Mouse (Mus musculus): ENCODE data around the gene Rbpjl. TPM values are rescaled to one million over a fixed set of nuclear protein-coding genes. Genes with fewer than 3 reads are reported as not detected.

The Rbpjl gene
- polyA plus RNA-seq, 1 experiment from 2014 or later: 0.42 TPM

DNA sequence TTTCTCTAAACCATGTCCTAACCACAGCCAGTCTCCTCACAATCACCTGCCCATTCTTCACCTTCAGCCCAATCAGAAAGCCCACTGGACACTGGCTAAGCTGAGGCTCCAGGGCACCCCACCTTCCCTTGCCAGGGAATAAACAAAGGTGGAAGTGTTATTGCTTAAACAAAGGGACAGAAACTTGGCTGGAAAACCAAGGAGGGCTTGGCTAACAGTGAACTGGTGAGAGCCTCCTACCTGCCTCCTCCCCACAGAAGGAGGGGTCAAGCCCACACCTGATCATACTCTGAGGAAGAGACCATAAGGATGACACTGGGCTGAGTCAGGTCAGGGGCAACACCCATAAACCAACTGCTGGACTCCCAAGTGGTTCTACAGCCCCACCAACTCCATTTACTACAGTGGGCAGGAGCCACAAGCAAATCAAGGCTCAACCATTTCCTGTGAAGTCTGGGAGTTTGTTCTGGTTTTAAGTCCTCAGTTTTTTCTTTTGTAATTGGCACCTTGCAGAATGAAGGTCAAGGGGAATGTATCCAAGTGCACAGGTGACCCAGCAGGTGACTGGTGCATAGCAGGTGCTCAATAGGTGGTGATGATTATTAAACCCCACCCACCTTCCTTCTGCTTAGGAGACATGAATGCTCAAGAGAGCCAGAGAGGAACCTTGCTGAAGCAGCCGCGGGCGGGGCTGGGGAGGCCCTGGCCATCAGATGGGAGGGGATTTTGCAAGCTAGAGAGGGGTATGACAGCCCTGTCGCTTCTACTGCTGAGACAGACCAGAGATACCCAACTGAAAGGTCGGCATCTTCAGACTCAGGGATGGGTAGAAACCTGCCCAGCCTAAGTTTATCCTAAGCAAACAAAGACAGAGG lies 32.5 kb downstream of the Rbpjl start:
- H3K27me3 ChIP-seq (replicated peaks; ENCODE audit: control insufficient read depth, insufficient read depth, low read length): no peaks in the 10 kb centered on the region
- H3K4me1 ChIP-seq (ENCODE audit: control insufficient read depth, insufficient read depth, low read length): peaks cover 84% of the 10 kb centered on the region
- H3K4me2 ChIP-seq (ENCODE audit: low read depth, low read length): peak overlapping the region; percentile 23; the same call in 1 of the 2 replicates
- H3K9ac ChIP-seq (ENCODE audit: low read depth, low read length): no peak overlapping the region
- WGBS: 38% methylated on average over 5 of the region's 5 CpGs
- H3K36me3 ChIP-seq (ENCODE audit: control insufficient read depth, insufficient read depth, low read length): no peaks in the 10 kb centered on the region
- peak overlapping the region; percentile 81 for H3K27ac ChIP-seq (replicated peaks; ENCODE audit: low read depth, low read length)
- no peaks in the 10 kb centered on the region for H3K9me3 ChIP-seq (ENCODE audit: control insufficient read depth, low read length)
- DNase-seq (ENCODE audit: low spot score) (no peak), ATAC-seq (ENCODE audit: low read depth) (no peak)
- H3K4me3 ChIP-seq (ENCODE audit: low read depth, low read length): no peak overlapping the region

DNA sequence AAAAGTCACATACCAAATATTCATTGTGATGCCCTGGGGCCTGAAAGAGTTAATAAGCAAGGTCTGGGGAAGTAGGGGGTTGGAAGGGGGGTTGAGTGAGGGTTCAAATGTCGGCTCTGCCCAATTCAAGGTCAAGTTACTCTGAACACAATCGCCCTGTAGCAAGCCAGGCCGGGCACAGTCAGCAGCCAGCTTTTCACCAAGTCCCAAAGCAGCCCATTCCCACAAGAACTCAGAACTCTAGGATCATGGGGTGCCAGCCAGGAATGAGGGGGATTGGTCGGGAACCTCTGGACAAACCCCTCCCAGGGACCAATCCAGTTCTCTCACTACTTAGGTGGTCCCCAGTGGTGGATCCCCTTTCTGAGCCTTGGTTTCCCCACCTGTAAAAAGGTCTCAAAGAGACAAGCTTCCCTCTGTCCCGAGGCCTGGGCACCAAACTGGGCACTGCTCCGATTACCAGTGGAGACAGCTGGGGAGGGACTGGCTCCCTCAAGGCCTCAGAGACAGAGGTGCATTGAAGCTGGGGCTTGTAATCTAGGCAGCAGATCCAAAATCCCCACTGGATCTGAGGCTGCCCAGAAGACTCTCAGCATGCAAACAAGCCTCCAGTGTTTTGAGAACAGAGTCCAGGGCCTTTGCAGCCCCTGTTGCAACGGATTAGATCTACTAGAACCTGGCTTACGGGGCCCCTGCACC lies 33.4 kb downstream of the Rbpjl start:
- ATAC-seq (ENCODE audit: low read depth) (no peak), DNase-seq (ENCODE audit: low spot score) (peak; percentile 30)
- 15% methylated on average over 8 of the region's 8 CpGs for WGBS
- H3K27ac ChIP-seq (replicated peaks; ENCODE audit: low read depth, low read length): peak overlapping the region; percentile 81
- H3K4me2 ChIP-seq (ENCODE audit: low read depth, low read length): peak overlapping the region; percentile 23
- H3K4me1 ChIP-seq (ENCODE audit: control insufficient read depth, insufficient read depth, low read length): peaks cover 83% of the 10 kb centered on the region
- H3K36me3 ChIP-seq (ENCODE audit: control insufficient read depth, insufficient read depth, low read length): no peaks in the 10 kb centered on the region
- H3K27me3 ChIP-seq (replicated peaks; ENCODE audit: control insufficient read depth, insufficient read depth, low read length): no peaks in the 10 kb centered on the region
- no peak overlapping the region for H3K4me3 ChIP-seq (ENCODE audit: low read depth, low read length)
- peak overlapping the region; percentile 8; the same call in 1 of the 2 replicates for H3K9ac ChIP-seq (ENCODE audit: low read depth, low read length)
- H3K9me3 ChIP-seq (ENCODE audit: control insufficient read depth, low read length): no peaks in the 10 kb centered on the region

DNA sequence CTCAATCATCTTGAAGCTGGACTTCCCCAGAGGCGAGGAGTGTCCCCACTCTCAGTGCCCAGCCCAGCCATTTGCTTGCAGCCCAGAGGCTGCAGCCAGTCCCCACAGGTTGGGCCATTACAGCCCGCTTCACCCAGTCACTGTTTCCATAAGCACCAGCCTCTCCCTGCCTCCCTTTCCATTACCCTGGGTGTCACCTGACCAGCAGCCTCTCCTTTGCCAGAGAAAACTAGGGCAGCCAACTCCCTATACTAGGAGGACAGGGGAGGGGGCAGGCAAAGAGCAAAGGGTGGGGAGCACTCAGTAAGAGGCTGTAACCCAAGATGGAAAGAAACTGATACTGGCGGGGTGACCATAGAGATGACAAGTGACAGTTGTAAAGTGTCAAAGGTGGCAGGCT lies 34.0 kb downstream of the Rbpjl start:
- H3K4me3 ChIP-seq (ENCODE audit: low read depth, low read length): no peak overlapping the region
- ATAC-seq (ENCODE audit: low read depth) (0 out of 2 replicates have a peak, but pooled peaks have one; percentile 9), DNase-seq (ENCODE audit: low spot score) (peak; percentile 36)
- peak overlapping the region; percentile 81 for H3K27ac ChIP-seq (replicated peaks; ENCODE audit: low read depth, low read length)
- H3K4me1 ChIP-seq (ENCODE audit: control insufficient read depth, insufficient read depth, low read length): peaks cover 82% of the 10 kb centered on the region
- no peaks in the 10 kb centered on the region for H3K9me3 ChIP-seq (ENCODE audit: control insufficient read depth, low read length)
- H3K27me3 ChIP-seq (replicated peaks; ENCODE audit: control insufficient read depth, insufficient read depth, low read length): no peaks in the 10 kb centered on the region
- peak overlapping the region; percentile 15; the same call in 1 of the 2 replicates for H3K4me2 ChIP-seq (ENCODE audit: low read depth, low read length)
- H3K9ac ChIP-seq (ENCODE audit: low read depth, low read length): peak overlapping the region; percentile 8; the same call in 1 of the 2 replicates
- no peaks in the 10 kb centered on the region for H3K36me3 ChIP-seq (ENCODE audit: control insufficient read depth, insufficient read depth, low read length)
- WGBS: 54% methylated on average over 3 of the region's 3 CpGs

DNA sequence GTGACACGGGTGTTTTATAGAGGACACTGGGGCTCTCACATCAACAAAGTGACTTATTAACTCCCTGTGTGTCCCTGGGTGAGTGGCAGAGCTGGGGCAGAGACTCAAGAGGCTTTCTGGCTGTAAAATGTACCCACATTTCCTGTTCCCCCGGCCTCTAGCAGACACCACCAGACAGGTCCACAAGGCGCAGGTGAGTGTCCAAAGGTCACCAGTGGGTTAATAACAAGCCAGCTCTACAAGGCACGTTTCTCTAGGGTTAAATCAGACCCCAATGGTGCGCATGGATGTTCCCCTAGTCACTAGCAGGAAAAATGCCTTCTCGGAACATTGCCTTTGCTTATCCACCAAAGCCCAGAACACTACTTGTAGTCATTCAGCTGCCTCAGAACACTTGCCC lies 34.8 kb downstream of the Rbpjl start:
- Histone ChIP-seq H3K4me3 (ENCODE audit: low read depth, low read length) (no peak overlapping the region), H3K4me1 (ENCODE audit: control insufficient read depth, insufficient read depth, low read length) (peaks cover 74% of the 10 kb centered on the region), H3K27ac (replicated peaks; ENCODE audit: low read depth, low read length) (0 out of 2 replicates have a peak overlapping the region, but pooled peaks have one; percentile 81), H3K4me2 (ENCODE audit: low read depth, low read length) (no peak overlapping the region), H3K36me3 (ENCODE audit: control insufficient read depth, insufficient read depth, low read length) (no peaks in the 10 kb centered on the region), H3K9me3 (ENCODE audit: control insufficient read depth, low read length) (no peaks in the 10 kb centered on the region), H3K9ac (ENCODE audit: low read depth, low read length) (no peak overlapping the region), H3K27me3 (replicated peaks; ENCODE audit: control insufficient read depth, insufficient read depth, low read length) (no peaks in the 10 kb centered on the region)
- DNase-seq (ENCODE audit: low spot score): no peak
- no peak for ATAC-seq (ENCODE audit: low read depth)
- WGBS: 57% methylated on average over 6 of the region's 6 CpGs

DNA sequence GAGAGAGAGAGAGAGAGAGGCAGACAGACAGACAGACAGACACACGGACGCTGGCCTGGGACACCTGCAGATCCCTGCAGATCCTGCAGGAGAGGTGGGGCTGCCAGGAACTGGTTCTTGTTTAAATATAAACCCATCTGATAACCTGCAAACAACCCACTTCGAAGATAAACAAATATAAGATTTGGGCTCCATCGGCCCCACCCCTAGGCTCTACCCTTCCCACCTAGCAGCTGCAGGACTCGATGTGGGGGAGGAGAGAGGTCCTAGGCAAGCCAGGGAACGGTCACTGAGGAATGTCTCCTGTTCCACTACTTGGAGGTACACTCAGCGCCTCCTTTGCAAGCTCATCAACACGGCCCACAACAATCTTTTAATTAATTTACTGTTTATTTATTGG lies 35.3 kb downstream of the Rbpjl start:
- WGBS: 58% methylated on average over 8 of the region's 8 CpGs
- no peaks in the 10 kb centered on the region for H3K27me3 ChIP-seq (replicated peaks; ENCODE audit: control insufficient read depth, insufficient read depth, low read length)
- no peak overlapping the region for H3K27ac ChIP-seq (replicated peaks; ENCODE audit: low read depth, low read length)
- no peak overlapping the region for H3K4me2 ChIP-seq (ENCODE audit: low read depth, low read length)
- H3K4me1 ChIP-seq (ENCODE audit: control insufficient read depth, insufficient read depth, low read length): peaks cover 70% of the 10 kb centered on the region
- H3K4me3 ChIP-seq (ENCODE audit: low read depth, low read length): no peak overlapping the region
- H3K9ac ChIP-seq (ENCODE audit: low read depth, low read length): no peak overlapping the region
- no peaks in the 10 kb centered on the region for H3K36me3 ChIP-seq (ENCODE audit: control insufficient read depth, insufficient read depth, low read length)
- no peak for DNase-seq (ENCODE audit: low spot score)
- ATAC-seq (ENCODE audit: low read depth): no peak
- H3K9me3 ChIP-seq (ENCODE audit: control insufficient read depth, low read length): no peaks in the 10 kb centered on the region

DNA sequence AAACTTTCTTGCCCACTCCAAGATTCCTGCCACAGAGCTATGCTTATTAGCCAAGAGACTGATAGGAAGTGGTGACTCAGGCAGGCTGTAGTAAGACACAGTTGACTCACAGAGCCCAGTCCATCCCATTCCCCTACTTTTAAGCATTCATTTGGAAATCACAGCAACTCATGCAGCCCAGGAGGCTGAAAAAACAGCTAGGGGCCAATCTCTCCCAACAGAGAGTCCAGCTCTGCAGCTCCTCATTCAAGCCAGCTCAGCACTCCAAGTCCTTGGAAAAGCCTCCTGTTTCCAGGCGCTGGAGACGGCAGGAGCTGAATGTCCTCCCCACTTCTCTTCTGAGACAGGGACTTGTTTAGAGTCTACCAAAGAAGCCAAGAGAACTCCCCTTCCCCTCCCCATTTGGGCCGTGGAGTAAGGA lies 36.1 kb downstream of the Rbpjl start:
- Histone ChIP-seq H3K4me3 (ENCODE audit: low read depth, low read length) (no peak overlapping the region), H3K36me3 (ENCODE audit: control insufficient read depth, insufficient read depth, low read length) (no peaks in the 10 kb centered on the region), H3K27ac (replicated peaks; ENCODE audit: low read depth, low read length) (no peak overlapping the region), H3K27me3 (replicated peaks; ENCODE audit: control insufficient read depth, insufficient read depth, low read length) (no peaks in the 10 kb centered on the region), H3K9ac (ENCODE audit: low read depth, low read length) (no peak overlapping the region), H3K4me1 (ENCODE audit: control insufficient read depth, insufficient read depth, low read length) (peaks cover 66% of the 10 kb centered on the region), H3K4me2 (ENCODE audit: low read depth, low read length) (no peak overlapping the region), H3K9me3 (ENCODE audit: control insufficient read depth, low read length) (no peaks in the 10 kb centered on the region)
- no peak for ATAC-seq (ENCODE audit: low read depth)
- 64% methylated on average over 3 of the region's 3 CpGs for WGBS
- DNase-seq (ENCODE audit: low spot score): no peak

DNA sequence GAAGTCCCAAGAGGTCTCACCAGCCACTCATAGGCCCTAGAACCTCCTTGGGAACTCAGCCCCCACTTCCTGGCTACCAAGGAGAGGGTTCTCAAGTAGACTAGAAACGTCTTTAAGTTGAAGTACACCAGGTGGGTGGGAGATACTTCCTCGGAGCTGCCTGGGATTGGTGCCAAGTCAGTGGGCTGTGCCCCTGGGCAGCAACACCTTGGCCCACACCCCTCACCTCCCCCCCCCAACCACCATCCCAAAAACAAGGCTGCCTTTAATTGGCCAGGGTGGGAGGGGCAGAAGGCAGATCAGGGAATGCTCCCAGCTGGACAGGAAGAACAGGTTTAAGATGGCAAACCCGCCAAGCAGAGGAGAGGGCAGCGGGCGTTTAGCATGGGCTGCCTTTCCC lies 37.4 kb downstream of the Rbpjl start:
- Histone ChIP-seq H3K9me3 (ENCODE audit: control insufficient read depth, low read length) (no peaks in the 10 kb centered on the region), H3K36me3 (ENCODE audit: control insufficient read depth, insufficient read depth, low read length) (no peaks in the 10 kb centered on the region), H3K27me3 (replicated peaks; ENCODE audit: control insufficient read depth, insufficient read depth, low read length) (no peaks in the 10 kb centered on the region), H3K9ac (ENCODE audit: low read depth, low read length) (no peak overlapping the region), H3K4me1 (ENCODE audit: control insufficient read depth, insufficient read depth, low read length) (peaks cover 60% of the 10 kb centered on the region), H3K27ac (replicated peaks; ENCODE audit: low read depth, low read length) (no peak overlapping the region), H3K4me2 (ENCODE audit: low read depth, low read length) (peak overlapping the region; percentile 91), H3K4me3 (ENCODE audit: low read depth, low read length) (peak overlapping the region; percentile 76; the same call in 1 of the 2 replicates)
- DNase-seq (ENCODE audit: low spot score) (peak; percentile 60), ATAC-seq (ENCODE audit: low read depth) (no peak)
- WGBS: 51% methylated on average over 5 of the region's 5 CpGs

DNA sequence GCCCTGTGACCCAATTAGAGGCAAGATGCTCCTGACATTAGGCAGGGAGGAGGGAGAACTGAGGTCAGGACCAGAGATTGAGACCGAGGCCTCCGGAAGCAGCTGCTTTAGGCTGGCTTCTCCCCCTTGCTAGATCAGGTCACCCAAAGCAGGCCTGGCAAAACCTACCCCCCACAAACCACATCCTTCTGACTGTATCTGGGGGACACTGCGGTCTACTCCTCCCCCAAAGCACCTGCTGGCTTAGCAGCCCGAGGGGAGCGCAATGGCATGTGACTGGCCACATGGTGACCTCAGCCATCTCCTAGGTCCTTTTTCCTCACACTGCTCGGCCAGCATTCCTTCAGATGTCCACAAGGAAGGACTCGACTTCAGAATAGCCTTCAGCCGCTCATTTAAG lies 38.2 kb downstream of the Rbpjl start:
- WGBS: 32% methylated on average over 8 of the region's 8 CpGs
- H3K4me1 ChIP-seq (ENCODE audit: control insufficient read depth, insufficient read depth, low read length): peaks cover 52% of the 10 kb centered on the region

More for the DNA sequence above, 38.2 kb downstream of the Rbpjl start:
- no peak overlapping the region for H3K27ac ChIP-seq (replicated peaks; ENCODE audit: low read depth, low read length)
- no peaks in the 10 kb centered on the region for H3K27me3 ChIP-seq (replicated peaks; ENCODE audit: control insufficient read depth, insufficient read depth, low read length)
- no peaks in the 10 kb centered on the region for H3K36me3 ChIP-seq (ENCODE audit: control insufficient read depth, insufficient read depth, low read length)
- H3K4me3 ChIP-seq (ENCODE audit: low read depth, low read length): peak overlapping the region; percentile 76
- DNase-seq (ENCODE audit: low spot score) (no peak), ATAC-seq (ENCODE audit: low read depth) (no peak)
- H3K4me2 ChIP-seq (ENCODE audit: low read depth, low read length): peak overlapping the region; percentile 91
- no peaks in the 10 kb centered on the region for H3K9me3 ChIP-seq (ENCODE audit: control insufficient read depth, low read length)
- peak overlapping the region; percentile 85; the same call in 1 of the 2 replicates for H3K9ac ChIP-seq (ENCODE audit: low read depth, low read length)
